Mouse (Mus musculus) limb, embryonic 12.5 days (tissue): ENCODE measurements around the gene Atp1b2. TPM values are rescaled to one million over a fixed set of nuclear protein-coding genes. Genes with fewer than 3 reads are reported as not detected.
"Not testable (repeated sequence)": the region's sequence is repeated elsewhere in the genome, so short reads cannot be mapped to it uniquely, and the experiment has no call there.

Experiments used
- ATAC-seq: fragments of 200-750 bp; cut with Nextera tagmentation; 2 replicates; pipeline ENCODE4 v1.8.0; 2017; ENCODE audit warnings: low read depth, moderate TSS enrichment; ENCODE audit not compliant: insufficient number of reproducible peaks, insufficient read depth, low FRiP score, low TSS enrichment
- H3K27ac ChIP-seq: fragments of 300-500 bp; sonication (generic); 2 replicates; pipeline ENCODE4 v1.5.1; 2016; ENCODE audit warnings: mild to moderate bottlenecking, moderate library complexity
- H3K27me3 ChIP-seq: fragments of 300-500 bp; sonication (generic); 2 replicates; pipeline ENCODE4 v1.6.1; 2016; ENCODE audit warnings: mild to moderate bottlenecking, moderate library complexity
- H3K36me3 ChIP-seq: fragments of 300-500 bp; sonication (generic); 2 replicates; pipeline ENCODE4 v1.6.1; 2016; ENCODE audit warnings: mild to moderate bottlenecking, moderate library complexity
- H3K4me1 ChIP-seq: fragments of 300-500 bp; sonication (generic); replicated peaks from 2 replicates; pipeline ENCODE4 v1.6.1; 2016
- H3K4me2 ChIP-seq: fragments of 300-500 bp; sonication (generic); 2 replicates; pipeline ENCODE4 v1.6.1; 2016; ENCODE audit warnings: mild to moderate bottlenecking, moderate library complexity
- H3K4me3 ChIP-seq: fragments of 300-500 bp; sonication (generic); replicated peaks from 2 replicates; pipeline ENCODE4 v1.5.1; 2016; ENCODE audit warnings: mild to moderate bottlenecking
- H3K9ac ChIP-seq: fragments of 300-500 bp; sonication (generic); replicated peaks from 2 replicates; pipeline ENCODE4 v1.6.1; 2016; ENCODE audit warnings: mild to moderate bottlenecking, moderate library complexity
- H3K9me3 ChIP-seq: fragments of 300-500 bp; sonication (generic); 2 replicates; pipeline ENCODE4 v1.6.1; 2016; ENCODE audit warnings: mild to moderate bottlenecking, moderate library complexity
- WGBS: fragments of 180-500 bp; shearing (Covaris S2); methylation state at CpG from one replicate; pipeline ENCODE4 v1.1.7; 2016; 5-methylcytosine and 5-hydroxymethylcytosine counted together
- polyA plus RNA-seq: library from polyadenylated mRNA; unstranded; fragments of >200 nt; fragmentation: Nextera tagmentation; extraction: Ambion mirVana; gene quantifications from 2 replicates; pipeline ENCODE4 v1.2.1, GENCODE M21; 2016

Atp1b2 gene
- polyA plus RNA-seq, 1 experiment from 2014 or later: 3.0 TPM

- peaks cover 10% of the 10 kb centered on the region for H3K4me1 ChIP-seq
- H3K4me2 ChIP-seq: peak overlapping the region; percentile 81
- no peaks in the 10 kb centered on the region for H3K27me3 ChIP-seq
- ATAC-seq: no peak
- peak overlapping the region; percentile 49; the same call in 1 of the 2 replicates for H3K4me3 ChIP-seq
- 60% methylated on average over 4 of the region's 4 CpGs for WGBS
- no peaks in the 10 kb centered on the region for H3K9me3 ChIP-seq
- no peak overlapping the region for H3K9ac ChIP-seq
- H3K27ac ChIP-seq: no peak overlapping the region
- H3K36me3 ChIP-seq: 0 out of 2 replicates have a peak, but pooled peaks cover 3% of the 10 kb centered on the region
These were observed 17.3 kb upstream of the Atp1b2 start for GRCm38 (mm10) chr11:69623006-69623405.

GRCm38 (mm10) chr11:69622406-69622805, 16.7 kb upstream of the Atp1b2 start:
- Histone ChIP-seq H3K9me3 (no peaks in the 10 kb centered on the region), H3K27me3 (no peaks in the 10 kb centered on the region), H3K27ac (peak overlapping the region; percentile 32; the same call in 1 of the 2 replicates), H3K9ac (peak overlapping the region; percentile 82), H3K4me2 (peak overlapping the region; percentile 81), H3K4me1 (peaks cover 10% of the 10 kb centered on the region), H3K36me3 (0 out of 2 replicates have a peak, but pooled peaks cover 3% of the 10 kb centered on the region), H3K4me3 (peak overlapping the region; percentile 49)
- 42% methylated on average over 6 of the region's 6 CpGs for WGBS
- ATAC-seq: no peak

- Histone ChIP-seq H3K4me2 (peak within 1 kb of the TSS; percentile 81), H3K27ac (peak within 1 kb of the TSS; percentile 32), H3K4me3 (peak within 1 kb of the TSS; percentile 49), H3K9me3 (no peaks in the 10 kb centered on the region), H3K27me3 (0 out of 2 replicates have a peak, but pooled peaks cover 5% of the 10 kb centered on the region), H3K4me1 (peaks cover 10% of the 10 kb centered on the region), H3K9ac (peak within 1 kb of the TSS; percentile 82), H3K36me3 (0 out of 2 replicates have a peak, but pooled peaks cover 3% of the 10 kb centered on the region)
- ATAC-seq: peak; percentile 80
- 1% methylated on average over 20 of the region's 20 CpGs for WGBS
These were observed 16.0 kb upstream of the Atp1b2 start, which contains the start of gene Sat2 for GRCm38 (mm10) chr11:69621571-69622268. Gene Sat2, plus strand, starts transcription at chr11:69622024.

GRCm38 (mm10) chr11:69620394-69621081, 14.8 kb upstream of the Atp1b2 start:
- ATAC-seq: no peak
- Histone ChIP-seq H3K9me3 (no peaks in the 10 kb centered on the region), H3K27ac (no peak overlapping the region), H3K4me2 (no peak overlapping the region), H3K9ac (no peak overlapping the region), H3K27me3 (0 out of 2 replicates have a peak, but pooled peaks cover 5% of the 10 kb centered on the region), H3K4me1 (peaks cover 10% of the 10 kb centered on the region), H3K4me3 (no peak overlapping the region), H3K36me3 (0 out of 2 replicates have a peak, but pooled peaks cover 3% of the 10 kb centered on the region)
- WGBS: 86% methylated on average over 7 of the region's 7 CpGs

GRCm38 (mm10) chr11:69617805-69618204, 12.1 kb upstream of the Atp1b2 start, which contains the start of gene Shbg:
Gene Shbg, minus strand, starts transcription at chr11:69617905.
- ATAC-seq: no peak

GRCm38 (mm10) chr11:69616781-69617180, 11.0 kb upstream of the Atp1b2 start:
- Histone ChIP-seq H3K4me3 (no peak overlapping the region), H3K9me3 (no peaks in the 10 kb centered on the region), H3K36me3 (no peaks in the 10 kb centered on the region), H3K9ac (peak overlapping the region; percentile 34; the same call in 1 of the 2 replicates), H3K4me1 (peaks cover 8% of the 10 kb centered on the region; the same call in 1 of the 2 replicates), H3K4me2 (no peak overlapping the region), H3K27me3 (0 out of 2 replicates have a peak, but pooled peaks cover 5% of the 10 kb centered on the region), H3K27ac (no peak overlapping the region)
- no peak for ATAC-seq
- 52% methylated on average over 10 of the region's 10 CpGs for WGBS

More at GRCm38 (mm10) chr11:69617805-69618204, 12.1 kb upstream of the Atp1b2 start, which contains the start of gene Shbg:
- H3K4me1 ChIP-seq: peaks cover 14% of the 10 kb centered on the region
- H3K4me3 ChIP-seq: no peak within 1 kb of the TSS
- H3K27me3 ChIP-seq: 0 out of 2 replicates have a peak, but pooled peaks cover 5% of the 10 kb centered on the region
- no peak within 1 kb of the TSS for H3K27ac ChIP-seq
- H3K36me3 ChIP-seq: no peaks in the 10 kb centered on the region
- H3K4me2 ChIP-seq: no peak within 1 kb of the TSS
- H3K9me3 ChIP-seq: no peaks in the 10 kb centered on the region
- WGBS: 64% methylated on average over 5 of the region's 5 CpGs
- H3K9ac ChIP-seq: peak within 1 kb of the TSS; percentile 34; the same call in 1 of the 2 replicates

GRCm38 (mm10) chr11:69614257-69614588, 8.5 kb upstream of the Atp1b2 start:
- H3K9me3 ChIP-seq: not testable (repeated sequence)

GRCm38 (mm10) chr11:69613553-69614256, 8.0 kb upstream of the Atp1b2 start:
- H3K9me3 ChIP-seq: no peaks in the 10 kb centered on the region
- 0 out of 2 replicates have a peak, but pooled peaks have one; percentile 45 for ATAC-seq
- WGBS: 11% methylated on average over 19 of the region's 19 CpGs
- no peaks in the 10 kb centered on the region for H3K36me3 ChIP-seq
- H3K4me3 ChIP-seq: no peak overlapping the region
- H3K4me1 ChIP-seq: peaks cover 4% of the 10 kb centered on the region; the same call in 1 of the 2 replicates
- peak overlapping the region; percentile 35 for H3K4me2 ChIP-seq
- H3K27ac ChIP-seq: 0 out of 2 replicates have a peak overlapping the region, but pooled peaks have one; percentile 7
- no peak overlapping the region for H3K9ac ChIP-seq
- H3K27me3 ChIP-seq: 0 out of 2 replicates have a peak, but pooled peaks cover 5% of the 10 kb centered on the region

More at GRCm38 (mm10) chr11:69614257-69614588, 8.5 kb upstream of the Atp1b2 start:
- not testable (repeated sequence) for H3K27me3 ChIP-seq, H3K36me3 ChIP-seq, H3K9ac ChIP-seq, ATAC-seq, H3K4me1 ChIP-seq, H3K4me3 ChIP-seq, H3K27ac ChIP-seq, H3K4me2 ChIP-seq
- 53% methylated on average over 11 of the region's 11 CpGs for WGBS

GRCm38 (mm10) chr11:69610899-69611298, 5.2 kb upstream of the Atp1b2 start:
- no peak overlapping the region for H3K27ac ChIP-seq
- no peak for ATAC-seq
- H3K9me3 ChIP-seq: no peaks in the 10 kb centered on the region
- H3K4me1 ChIP-seq: peaks cover 9% of the 10 kb centered on the region; the same call in 1 of the 2 replicates
- H3K4me3 ChIP-seq: no peak overlapping the region
- no peak overlapping the region for H3K9ac ChIP-seq
- H3K36me3 ChIP-seq: no peaks in the 10 kb centered on the region
- no peaks in the 10 kb centered on the region for H3K27me3 ChIP-seq
- no peak overlapping the region for H3K4me2 ChIP-seq
- WGBS: 60% methylated on average over 4 of the region's 4 CpGs

GRCm38 (mm10) chr11:69609416-69609815, 3.7 kb upstream of the Atp1b2 start:
- H3K36me3 ChIP-seq: no peaks in the 10 kb centered on the region
- peaks cover 6% of the 10 kb centered on the region for H3K27me3 ChIP-seq
- H3K9me3 ChIP-seq: no peaks in the 10 kb centered on the region
- no peak for ATAC-seq
- H3K27ac ChIP-seq: no peak overlapping the region
- no peak overlapping the region for H3K4me3 ChIP-seq
- no peak overlapping the region for H3K9ac ChIP-seq
- peaks cover 19% of the 10 kb centered on the region for H3K4me1 ChIP-seq
- no peak overlapping the region for H3K4me2 ChIP-seq
- WGBS: 58% methylated on average over 7 of the region's 7 CpGs
